Mouse (Mus musculus): ENCODE results near the gene Gm44502. TPM values are rescaled to one million over a fixed set of nuclear protein-coding genes. Genes with fewer than 3 reads are reported as not detected.
A peak's percentile ranks its signal among the peaks of the same experiment; 100 is the strongest.
"Not testable (repeated sequence)": the region's sequence is repeated elsewhere in the genome, so short reads cannot be mapped to it uniquely, and the experiment has no call there.

Gene Gm44502
- polyA plus RNA-seq, 1 experiment from 2014 or later = not detected

DNA sequence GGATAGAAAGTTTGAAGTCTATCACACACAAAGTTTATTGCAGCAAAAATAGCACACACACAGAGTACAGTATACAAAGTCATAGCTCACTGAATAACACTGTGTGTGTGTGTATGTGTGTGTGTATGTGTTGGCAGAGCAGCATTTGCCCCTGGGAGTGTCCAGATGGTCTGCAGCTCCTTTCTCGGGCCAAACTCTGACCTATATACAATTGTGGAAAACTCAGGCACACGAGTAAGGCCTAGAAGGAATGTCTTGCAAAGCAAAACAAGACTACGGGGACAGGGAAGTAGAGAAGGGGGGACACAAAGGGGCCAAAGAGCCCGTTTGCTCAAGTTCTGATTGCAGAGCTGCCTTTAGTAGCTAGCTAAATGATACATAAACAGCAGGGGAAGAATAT, 3.5 kb upstream of the Gm44502 start:
- Histone ChIP-seq H3K27ac (ENCODE audit: low read depth) (no peak overlapping the region), H3K4me1 (ENCODE audit: insufficient read depth) (peaks cover 5% of the 10 kb centered on the region; the same call in 1 of the 2 replicates), H3K4me3 (ENCODE audit: low read depth, low read length) (no peak overlapping the region), H3K9ac (no peak overlapping the region), H3K27me3 (ENCODE audit: insufficient read depth, low read length) (no peaks in the 10 kb centered on the region), H3K9me3 (ENCODE audit: low read depth, low read length) (no peaks in the 10 kb centered on the region), H3K4me2 (no peak overlapping the region), H3K36me3 (ENCODE audit: insufficient read depth) (no peaks in the 10 kb centered on the region)
- no peak for TF ChIP-seq CTCF (IDR thresholded peaks at IDR 0.05; ENCODE audit: low read depth)
- 67% methylated on average over 4 of the region's 4 CpGs for WGBS
- no peak for ATAC-seq (ENCODE audit: insufficient read depth)
- no peak for DNase-seq

DNA sequence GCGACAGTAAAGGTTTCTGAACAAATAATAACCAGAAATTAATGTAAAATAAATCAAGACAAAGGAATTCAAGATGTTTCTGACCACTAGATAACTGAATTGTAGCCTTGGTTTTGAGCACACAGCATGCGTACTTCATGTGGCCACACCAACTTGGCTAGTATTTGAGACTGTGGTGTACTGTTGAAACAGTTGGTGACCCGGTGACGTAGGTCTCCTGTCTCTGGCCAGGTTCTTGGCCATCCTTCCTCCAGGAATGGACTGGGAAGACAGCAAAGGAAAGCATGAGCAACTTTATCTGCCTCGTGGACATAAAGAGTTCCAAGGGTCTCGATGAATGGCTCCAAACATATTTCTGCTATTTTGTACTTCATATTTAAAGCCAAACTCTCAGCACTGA, 2.3 kb upstream of the Gm44502 start:
- no peak for TF ChIP-seq CTCF (IDR thresholded peaks at IDR 0.05; ENCODE audit: low read depth)
- Histone ChIP-seq H3K4me3 (ENCODE audit: low read depth, low read length) (no peak overlapping the region), H3K9me3 (ENCODE audit: low read depth, low read length) (no peaks in the 10 kb centered on the region), H3K27me3 (ENCODE audit: insufficient read depth, low read length) (no peaks in the 10 kb centered on the region), H3K4me1 (ENCODE audit: insufficient read depth) (peaks cover 5% of the 10 kb centered on the region; the same call in 1 of the 2 replicates), H3K27ac (ENCODE audit: low read depth) (no peak overlapping the region), H3K9ac (no peak overlapping the region), H3K4me2 (no peak overlapping the region), H3K36me3 (ENCODE audit: insufficient read depth) (peaks cover 9% of the 10 kb centered on the region)
- DNase-seq (no peak), ATAC-seq (ENCODE audit: insufficient read depth) (no peak)
- WGBS = 88% methylated on average over 6 of the region's 6 CpGs

- Histone ChIP-seq H3K9me3 (ENCODE audit: low read depth, low read length) (no peaks in the 10 kb centered on the region), H3K36me3 (ENCODE audit: insufficient read depth) (peaks cover 14% of the 10 kb centered on the region), H3K9ac (no peak overlapping the region), H3K4me3 (ENCODE audit: low read depth, low read length) (no peak overlapping the region), H3K4me1 (ENCODE audit: insufficient read depth) (peaks cover 5% of the 10 kb centered on the region; the same call in 1 of the 2 replicates), H3K4me2 (no peak overlapping the region), H3K27ac (ENCODE audit: low read depth) (no peak overlapping the region), H3K27me3 (ENCODE audit: insufficient read depth, low read length) (no peaks in the 10 kb centered on the region)
- ATAC-seq (ENCODE audit: insufficient read depth) (no peak), DNase-seq (no peak)
- 80% methylated on average over 3 of the region's 3 CpGs for WGBS
- no peak for TF ChIP-seq CTCF (IDR thresholded peaks at IDR 0.05; ENCODE audit: low read depth)
Measured at GRCm38 (mm10) chr15:89431271-89431670, 1.8 kb upstream of the Gm44502 start.

- DNase-seq = not testable (repeated sequence)
- peaks cover 18% of the 10 kb centered on the region for H3K36me3 ChIP-seq (ENCODE audit: insufficient read depth)
Measured at GRCm38 (mm10) chr15:89430771-89431170, 1.3 kb upstream of the Gm44502 start.

GRCm38 (mm10) chr15:89430341-89430740, 845 bp upstream of the Gm44502 start:
- Histone ChIP-seq H3K27ac (ENCODE audit: low read depth) (peak overlapping the region; percentile 99), H3K9ac (peak overlapping the region; percentile 76), H3K27me3 (ENCODE audit: insufficient read depth, low read length) (no peaks in the 10 kb centered on the region), H3K4me1 (ENCODE audit: insufficient read depth) (peaks cover 5% of the 10 kb centered on the region; the same call in 1 of the 2 replicates), H3K36me3 (ENCODE audit: insufficient read depth) (peaks cover 18% of the 10 kb centered on the region), H3K4me2 (peak overlapping the region; percentile 92), H3K4me3 (ENCODE audit: low read depth, low read length) (peak overlapping the region; percentile 80), H3K9me3 (ENCODE audit: low read depth, low read length) (no peaks in the 10 kb centered on the region)
- DNase-seq (no peak), ATAC-seq (ENCODE audit: insufficient read depth) (no peak)
- 46% methylated on average over 6 of the region's 6 CpGs for WGBS
- TF ChIP-seq CTCF (IDR thresholded peaks at IDR 0.05; ENCODE audit: low read depth) = peak; percentile 16

More at GRCm38 (mm10) chr15:89430771-89431170, 1.3 kb upstream of the Gm44502 start:
- H3K4me3 ChIP-seq (ENCODE audit: low read depth, low read length); H3K27ac ChIP-seq (ENCODE audit: low read depth); H3K4me2 ChIP-seq; ATAC-seq (ENCODE audit: insufficient read depth); H3K4me1 ChIP-seq (ENCODE audit: insufficient read depth); H3K27me3 ChIP-seq (ENCODE audit: insufficient read depth, low read length); H3K9me3 ChIP-seq (ENCODE audit: low read depth, low read length); H3K9ac ChIP-seq: not testable (repeated sequence)
- WGBS = 75% methylated on average over 8 of the region's 9 CpGs

- H3K27ac ChIP-seq (ENCODE audit: low read depth) = 0 out of 2 replicates have a peak overlapping the region, but pooled peaks have one; percentile 12
Measured at GRCm38 (mm10) chr15:89428821-89429351, 610 bp downstream of the Gm44502 start.

DNA sequence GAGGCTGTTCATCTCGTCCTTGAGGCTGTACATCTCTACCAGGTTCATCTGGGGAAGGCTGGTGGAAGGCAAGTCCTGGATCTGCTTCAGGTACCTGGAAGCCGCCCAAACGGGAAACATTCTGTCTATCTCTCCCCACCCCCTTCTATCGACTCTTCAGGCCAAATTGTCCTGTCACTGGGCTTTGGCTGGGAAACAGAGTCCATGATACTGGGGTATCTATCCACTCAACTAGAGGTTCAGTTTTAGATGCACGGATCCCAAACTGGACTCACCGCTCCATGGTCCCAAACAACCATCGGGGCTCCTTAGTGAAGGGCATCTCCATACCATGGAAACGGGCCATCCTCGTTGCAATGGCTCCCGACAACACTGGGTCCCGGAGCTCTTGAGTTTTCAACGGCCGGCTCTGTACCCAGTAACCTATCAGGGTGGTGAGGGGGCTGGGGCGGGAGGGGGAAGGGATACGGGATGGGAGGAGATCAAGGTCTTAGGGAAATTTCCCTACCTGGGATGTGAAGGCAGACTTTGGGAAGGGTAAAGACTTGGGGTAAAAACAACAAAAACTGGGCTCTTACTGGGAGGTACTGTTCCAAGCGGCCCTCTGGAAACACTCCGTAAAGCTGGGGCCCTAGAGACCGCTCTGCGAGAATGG, 1.2 kb downstream of the Gm44502 start:
- no peaks in the 10 kb centered on the region for H3K9me3 ChIP-seq (ENCODE audit: low read depth, low read length)
- no peak for ATAC-seq (ENCODE audit: insufficient read depth)
- no peak overlapping the region for H3K27ac ChIP-seq (ENCODE audit: low read depth)
- peak overlapping the region; percentile 92 for H3K4me2 ChIP-seq
- 76% methylated on average over 19 of the region's 19 CpGs for WGBS
- H3K4me3 ChIP-seq (ENCODE audit: low read depth, low read length) = peak overlapping the region; percentile 80
- TF ChIP-seq CTCF (IDR thresholded peaks at IDR 0.05; ENCODE audit: low read depth) = no peak
- no peak for DNase-seq
- no peaks in the 10 kb centered on the region for H3K27me3 ChIP-seq (ENCODE audit: insufficient read depth, low read length)
- H3K9ac ChIP-seq = peak overlapping the region; percentile 76; the same call in 1 of the 2 replicates
- peaks cover 18% of the 10 kb centered on the region for H3K36me3 ChIP-seq (ENCODE audit: insufficient read depth)
- peaks cover 5% of the 10 kb centered on the region; the same call in 1 of the 2 replicates for H3K4me1 ChIP-seq (ENCODE audit: insufficient read depth)

More at GRCm38 (mm10) chr15:89428821-89429351, 610 bp downstream of the Gm44502 start:
- 5% methylated on average over 22 of the region's 22 CpGs for WGBS
- Histone ChIP-seq H3K36me3 (ENCODE audit: insufficient read depth) (peaks cover 18% of the 10 kb centered on the region), H3K9ac (peak overlapping the region; percentile 76), H3K9me3 (ENCODE audit: low read depth, low read length) (no peaks in the 10 kb centered on the region), H3K4me3 (ENCODE audit: low read depth, low read length) (peak overlapping the region; percentile 80), H3K4me1 (ENCODE audit: insufficient read depth) (peaks cover 5% of the 10 kb centered on the region; the same call in 1 of the 2 replicates), H3K4me2 (peak overlapping the region; percentile 92), H3K27me3 (ENCODE audit: insufficient read depth, low read length) (no peaks in the 10 kb centered on the region)
- peak; percentile 55 for ATAC-seq (ENCODE audit: insufficient read depth)
- no peak for DNase-seq
- TF ChIP-seq CTCF (IDR thresholded peaks at IDR 0.05; ENCODE audit: low read depth) = no peak
